Mouse (Mus musculus): ENCODE measurements around the gene Isca2. TPM values are rescaled to one million over a fixed set of nuclear protein-coding genes. Genes with fewer than 3 reads are reported as not detected.
A peak's percentile ranks its signal among the peaks of the same experiment; 100 is the strongest.

Isca2 gene
- polyA plus RNA-seq (2014; fragmentation: Nextera tagmentation; extraction: Ambion mirVana): 162 and 171 TPM in 2 replicates

DNA sequence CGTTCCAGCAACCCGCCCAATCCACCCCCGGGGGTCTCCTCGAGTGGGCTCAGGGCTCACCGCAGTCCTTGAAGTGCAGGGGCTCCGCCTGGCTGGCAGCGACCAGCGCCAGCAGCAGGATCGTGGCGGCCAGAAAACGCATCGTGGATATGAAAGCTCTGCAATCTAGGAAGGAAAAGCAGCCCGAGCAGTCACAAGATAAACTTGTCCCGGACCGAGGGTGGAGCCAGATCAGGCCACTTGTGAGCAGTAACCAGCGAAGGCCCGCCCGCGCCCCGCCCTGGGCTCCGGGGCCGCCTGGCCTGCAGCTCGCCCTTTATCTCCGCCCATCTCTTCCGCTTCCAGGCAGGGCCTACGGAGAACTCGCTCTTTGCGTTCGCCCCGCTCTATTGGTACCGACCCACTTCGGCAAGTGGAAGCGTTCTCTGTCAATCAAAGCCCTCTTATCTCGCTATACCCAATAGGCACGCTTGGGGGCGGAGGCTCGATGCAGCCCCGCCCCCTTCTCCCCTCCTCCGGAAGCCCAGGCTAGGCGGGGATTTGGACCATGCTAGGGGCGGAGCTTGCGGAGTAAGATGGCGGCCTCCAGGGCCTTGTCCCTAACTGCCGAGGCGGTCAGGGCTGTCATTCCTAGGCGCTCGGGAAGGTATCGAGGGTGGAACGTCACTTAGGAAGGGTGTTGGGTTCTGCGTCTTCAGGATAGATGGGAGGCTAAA, at the start of gene Isca2, which contains the start of gene Npc2:
TSS of gene Isca2 (plus strand) at position 526 of the 716 bp plus-strand sequence.
TSS of gene Npc2 (minus strand) at position 427 of the 716 bp plus-strand sequence.
- Histone ChIP-seq H3K9me3 (ENCODE audit: control insufficient read depth, low read length) (no peaks in the 10 kb centered on the region), H3K4me2 (peak within 1 kb of the TSS; percentile 82), H3K4me1 (ENCODE audit: control insufficient read depth, insufficient read depth, low read length) (peaks cover 18% of the 10 kb centered on the region), H3K27ac (ENCODE audit: low read depth, low read length) (peak within 1 kb of the TSS; percentile 84), H3K9ac (ENCODE audit: low read length) (peak within 1 kb of the TSS; percentile 86), H3K27me3 (ENCODE audit: control insufficient read depth, insufficient read depth, low read length) (no peaks in the 10 kb centered on the region), H3K4me3 (ENCODE audit: low read depth, low read length) (peak within 1 kb of the TSS; percentile 77), H3K36me3 (ENCODE audit: control insufficient read depth, insufficient read depth, low read length) (peaks cover 3% of the 10 kb centered on the region; the same call in 1 of the 2 replicates)
- peak; percentile 100 for DNase-seq (ENCODE audit: low spot score, missing footprints)
- WGBS: under 1% methylated on average over 50 of the region's 50 CpGs
- ATAC-seq (ENCODE audit: low FRiP score): peak; percentile 98

DNA sequence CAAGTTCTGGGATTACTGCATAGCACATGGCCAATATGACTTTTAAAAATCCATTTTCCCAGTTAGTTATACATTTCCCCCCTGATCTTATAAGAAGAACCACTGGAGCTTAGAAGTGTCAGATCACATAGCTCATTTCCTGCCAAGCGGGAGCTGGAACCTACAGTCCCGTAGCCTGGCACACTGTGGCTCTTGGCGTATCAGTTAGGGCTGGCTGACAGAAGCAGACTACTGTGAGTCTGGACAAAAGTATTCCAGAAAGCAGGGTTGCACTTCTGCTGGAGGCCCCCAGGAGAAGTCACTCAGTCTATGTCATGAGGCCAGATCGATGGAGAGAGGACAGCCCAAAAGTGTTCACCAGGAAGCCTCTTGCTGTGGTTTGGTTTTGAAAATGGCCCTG, 46.7 kb upstream of the Isca2 start:
- Histone ChIP-seq H3K36me3 (ENCODE audit: control insufficient read depth, insufficient read depth, low read length) (no peaks in the 10 kb centered on the region), H3K27me3 (ENCODE audit: control insufficient read depth, insufficient read depth, low read length) (no peaks in the 10 kb centered on the region), H3K4me1 (ENCODE audit: control insufficient read depth, insufficient read depth, low read length) (no peaks in the 10 kb centered on the region), H3K9ac (ENCODE audit: low read length) (no peak overlapping the region), H3K4me2 (no peak overlapping the region), H3K27ac (ENCODE audit: low read depth, low read length) (no peak overlapping the region), H3K9me3 (ENCODE audit: control insufficient read depth, low read length) (no peaks in the 10 kb centered on the region), H3K4me3 (ENCODE audit: low read depth, low read length) (no peak overlapping the region)
- 88% methylated on average over 4 of the region's 4 CpGs for WGBS
- DNase-seq (ENCODE audit: low spot score, missing footprints) (no peak), ATAC-seq (ENCODE audit: low FRiP score) (no peak)

DNA sequence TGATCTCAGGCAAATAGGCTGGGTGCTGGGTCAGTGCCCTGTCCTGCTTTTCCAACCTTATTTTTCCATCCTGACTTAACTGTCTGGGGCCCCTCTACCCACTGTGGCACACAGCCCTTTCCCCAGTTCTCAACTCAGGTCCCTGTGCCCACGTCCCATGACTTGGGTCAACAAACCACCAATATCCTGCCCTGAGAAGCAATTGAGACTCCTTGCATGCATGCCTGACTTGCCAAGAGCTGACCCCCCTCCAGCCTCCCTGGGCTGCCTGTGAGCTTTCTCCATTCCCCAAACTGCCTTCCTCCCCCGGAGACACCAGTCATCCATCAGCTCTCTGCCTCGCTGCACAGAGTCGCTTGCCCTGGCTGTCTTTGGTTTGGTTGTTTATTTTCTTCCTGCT, 46.1 kb upstream of the Isca2 start:
- no peak overlapping the region for H3K9ac ChIP-seq (ENCODE audit: low read length)
- H3K36me3 ChIP-seq (ENCODE audit: control insufficient read depth, insufficient read depth, low read length): no peaks in the 10 kb centered on the region
- no peak for DNase-seq (ENCODE audit: low spot score, missing footprints)
- H3K4me3 ChIP-seq (ENCODE audit: low read depth, low read length): no peak overlapping the region
- WGBS: 69% methylated on average over 4 of the region's 4 CpGs
- no peak for ATAC-seq (ENCODE audit: low FRiP score)
- H3K4me2 ChIP-seq: no peak overlapping the region
- no peak overlapping the region for H3K27ac ChIP-seq (ENCODE audit: low read depth, low read length)
- no peaks in the 10 kb centered on the region for H3K27me3 ChIP-seq (ENCODE audit: control insufficient read depth, insufficient read depth, low read length)
- no peaks in the 10 kb centered on the region for H3K9me3 ChIP-seq (ENCODE audit: control insufficient read depth, low read length)
- no peaks in the 10 kb centered on the region for H3K4me1 ChIP-seq (ENCODE audit: control insufficient read depth, insufficient read depth, low read length)

DNA sequence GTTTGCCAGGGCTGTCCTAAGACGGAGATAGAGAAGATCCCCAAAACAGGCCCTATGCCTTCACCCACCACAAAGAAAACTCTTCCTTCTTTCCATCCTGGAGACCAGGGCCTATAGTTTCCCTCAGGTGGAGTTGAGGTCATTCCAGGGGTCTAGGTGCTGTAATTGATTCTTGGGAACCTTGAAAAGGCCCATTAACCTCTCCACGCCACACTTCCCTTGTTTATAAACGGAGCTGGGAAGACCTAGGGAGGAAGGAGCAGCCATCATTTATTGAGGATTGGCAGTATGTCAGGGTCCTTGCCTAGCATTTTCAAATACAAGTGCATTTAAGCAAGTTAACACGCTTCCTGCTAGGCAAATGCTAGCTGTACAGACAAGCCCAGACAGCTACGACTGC, 45.6 kb upstream of the Isca2 start:
- ATAC-seq (ENCODE audit: low FRiP score) (no peak), DNase-seq (ENCODE audit: low spot score, missing footprints) (no peak)
- H3K27me3 ChIP-seq (ENCODE audit: control insufficient read depth, insufficient read depth, low read length): no peaks in the 10 kb centered on the region
- H3K4me1 ChIP-seq (ENCODE audit: control insufficient read depth, insufficient read depth, low read length): no peaks in the 10 kb centered on the region
- no peaks in the 10 kb centered on the region for H3K36me3 ChIP-seq (ENCODE audit: control insufficient read depth, insufficient read depth, low read length)
- 84% methylated on average over 5 of the region's 5 CpGs for whole genome bisulfite sequencing
- no peak overlapping the region for H3K4me3 ChIP-seq (ENCODE audit: low read depth, low read length)
- no peak overlapping the region for H3K27ac ChIP-seq (ENCODE audit: low read depth, low read length)
- no peak overlapping the region for H3K9ac ChIP-seq (ENCODE audit: low read length)
- H3K4me2 ChIP-seq: no peak overlapping the region
- no peaks in the 10 kb centered on the region for H3K9me3 ChIP-seq (ENCODE audit: control insufficient read depth, low read length)

DNA sequence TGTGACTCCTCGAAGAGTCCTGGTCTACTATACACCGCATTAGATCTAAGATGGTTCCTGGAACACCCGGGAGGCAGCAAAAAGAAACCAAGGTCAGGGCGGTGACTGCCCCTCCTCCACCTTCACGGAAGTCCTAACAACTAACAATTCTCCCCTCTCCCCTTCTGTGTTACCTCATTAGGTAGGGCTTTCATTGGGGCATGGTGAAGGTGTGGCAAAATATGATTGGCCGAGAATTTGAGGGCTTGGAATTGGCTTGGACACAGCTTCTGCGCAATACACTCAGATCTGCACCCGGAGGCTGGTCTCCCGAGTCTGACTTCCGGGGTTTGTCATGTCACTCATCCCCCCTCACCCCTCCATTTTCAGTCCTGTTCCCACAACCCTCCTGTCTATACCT, 44.6 kb upstream of the Isca2 start:
- WGBS: 94% methylated on average over 10 of the region's 10 CpGs
- Histone ChIP-seq H3K9ac (ENCODE audit: low read length) (no peak overlapping the region), H3K27ac (ENCODE audit: low read depth, low read length) (no peak overlapping the region), H3K4me1 (ENCODE audit: control insufficient read depth, insufficient read depth, low read length) (no peaks in the 10 kb centered on the region), H3K4me2 (no peak overlapping the region), H3K36me3 (ENCODE audit: control insufficient read depth, insufficient read depth, low read length) (no peaks in the 10 kb centered on the region), H3K4me3 (ENCODE audit: low read depth, low read length) (no peak overlapping the region), H3K27me3 (ENCODE audit: control insufficient read depth, insufficient read depth, low read length) (no peaks in the 10 kb centered on the region), H3K9me3 (ENCODE audit: control insufficient read depth, low read length) (no peaks in the 10 kb centered on the region)
- DNase-seq (ENCODE audit: low spot score, missing footprints) (no peak), ATAC-seq (ENCODE audit: low FRiP score) (no peak)

DNA sequence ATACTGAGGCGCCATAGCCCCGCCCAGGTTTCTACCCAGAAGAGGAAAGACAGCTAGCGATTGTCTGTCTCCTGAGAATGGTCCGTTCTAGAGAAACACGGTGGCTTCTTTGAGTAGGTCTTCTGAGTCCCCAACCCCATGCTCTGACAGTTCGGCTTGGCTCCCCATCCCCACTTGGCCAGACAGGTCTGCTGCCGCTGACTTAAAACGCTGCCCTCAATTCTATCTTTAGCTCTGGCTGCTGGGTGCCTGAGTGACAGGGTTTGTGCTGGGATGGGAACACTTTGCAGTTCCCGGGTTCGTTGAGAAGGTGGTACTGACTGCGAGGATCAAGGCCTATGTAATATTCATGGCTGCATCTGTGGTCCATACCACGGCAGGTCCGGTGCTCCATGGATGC, 39.7 kb upstream of the Isca2 start:
- H3K36me3 ChIP-seq (ENCODE audit: control insufficient read depth, insufficient read depth, low read length): no peaks in the 10 kb centered on the region
- H3K9me3 ChIP-seq (ENCODE audit: control insufficient read depth, low read length): no peaks in the 10 kb centered on the region
- DNase-seq (ENCODE audit: low spot score, missing footprints): no peak
- H3K27ac ChIP-seq (ENCODE audit: low read depth, low read length): no peak overlapping the region
- WGBS: 79% methylated on average over 13 of the region's 13 CpGs
- no peaks in the 10 kb centered on the region for H3K4me1 ChIP-seq (ENCODE audit: control insufficient read depth, insufficient read depth, low read length)
- no peaks in the 10 kb centered on the region for H3K27me3 ChIP-seq (ENCODE audit: control insufficient read depth, insufficient read depth, low read length)
- H3K4me2 ChIP-seq: no peak overlapping the region
- ATAC-seq (ENCODE audit: low FRiP score): no peak
- H3K9ac ChIP-seq (ENCODE audit: low read length): no peak overlapping the region
- no peak overlapping the region for H3K4me3 ChIP-seq (ENCODE audit: low read depth, low read length)

DNA sequence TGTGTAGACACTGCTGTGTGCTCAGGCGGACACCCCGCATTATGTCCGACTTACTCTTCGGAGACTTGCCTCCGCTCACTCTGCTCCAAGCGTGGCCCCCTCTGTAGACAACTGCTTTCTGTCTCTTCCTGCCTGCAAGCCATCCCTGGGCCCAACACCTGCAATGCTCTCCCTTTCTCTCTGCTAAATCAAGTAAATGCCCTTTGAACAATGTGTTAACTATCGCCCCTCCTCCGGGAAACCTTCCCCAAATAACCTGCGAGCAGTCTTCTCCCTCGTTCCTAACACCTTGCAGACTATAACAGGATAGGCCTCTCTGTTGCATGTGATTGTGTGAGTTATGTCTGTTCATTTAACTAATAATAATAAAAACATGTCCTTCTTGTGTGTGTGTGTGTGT, 29.6 kb upstream of the Isca2 start:
- Histone ChIP-seq H3K4me3 (ENCODE audit: low read depth, low read length) (no peak overlapping the region), H3K4me1 (ENCODE audit: control insufficient read depth, insufficient read depth, low read length) (no peaks in the 10 kb centered on the region), H3K36me3 (ENCODE audit: control insufficient read depth, insufficient read depth, low read length) (no peaks in the 10 kb centered on the region), H3K4me2 (no peak overlapping the region), H3K27me3 (ENCODE audit: control insufficient read depth, insufficient read depth, low read length) (no peaks in the 10 kb centered on the region), H3K27ac (ENCODE audit: low read depth, low read length) (no peak overlapping the region), H3K9ac (ENCODE audit: low read length) (no peak overlapping the region), H3K9me3 (ENCODE audit: control insufficient read depth, low read length) (no peaks in the 10 kb centered on the region)
- DNase-seq (ENCODE audit: low spot score, missing footprints) (peak; percentile 65), ATAC-seq (ENCODE audit: low FRiP score) (no peak)
- WGBS: 90% methylated on average over 10 of the region's 10 CpGs

DNA sequence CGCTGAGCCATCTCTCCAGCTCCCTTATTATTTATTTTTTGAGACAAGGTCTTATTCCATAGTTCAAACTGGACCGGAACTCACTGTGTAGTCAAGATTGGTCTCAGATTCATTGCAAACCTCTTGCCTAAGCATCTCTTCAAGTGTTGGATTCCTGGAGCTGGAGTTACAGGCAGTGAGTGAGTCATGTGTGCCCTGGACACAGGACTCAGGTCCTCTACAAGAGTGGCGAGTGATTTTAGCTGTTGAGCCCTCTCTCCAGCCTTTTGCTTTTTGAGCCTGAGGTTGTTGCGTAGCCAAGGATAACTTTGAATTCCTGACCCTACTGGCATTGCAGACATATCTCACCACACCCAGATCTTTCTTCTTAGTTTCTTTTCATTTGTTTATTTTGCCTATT, 27.4 kb upstream of the Isca2 start:
- WGBS: 55% methylated on average over 4 of the region's 4 CpGs
- Histone ChIP-seq H3K27ac (ENCODE audit: low read depth, low read length) (no peak overlapping the region), H3K9me3 (ENCODE audit: control insufficient read depth, low read length) (no peaks in the 10 kb centered on the region), H3K4me2 (no peak overlapping the region), H3K9ac (ENCODE audit: low read length) (no peak overlapping the region), H3K4me3 (ENCODE audit: low read depth, low read length) (no peak overlapping the region), H3K36me3 (ENCODE audit: control insufficient read depth, insufficient read depth, low read length) (no peaks in the 10 kb centered on the region), H3K4me1 (ENCODE audit: control insufficient read depth, insufficient read depth, low read length) (no peaks in the 10 kb centered on the region), H3K27me3 (ENCODE audit: control insufficient read depth, insufficient read depth, low read length) (no peaks in the 10 kb centered on the region)
- DNase-seq (ENCODE audit: low spot score, missing footprints) (peak; percentile 75), ATAC-seq (ENCODE audit: low FRiP score) (no peak)

DNA sequence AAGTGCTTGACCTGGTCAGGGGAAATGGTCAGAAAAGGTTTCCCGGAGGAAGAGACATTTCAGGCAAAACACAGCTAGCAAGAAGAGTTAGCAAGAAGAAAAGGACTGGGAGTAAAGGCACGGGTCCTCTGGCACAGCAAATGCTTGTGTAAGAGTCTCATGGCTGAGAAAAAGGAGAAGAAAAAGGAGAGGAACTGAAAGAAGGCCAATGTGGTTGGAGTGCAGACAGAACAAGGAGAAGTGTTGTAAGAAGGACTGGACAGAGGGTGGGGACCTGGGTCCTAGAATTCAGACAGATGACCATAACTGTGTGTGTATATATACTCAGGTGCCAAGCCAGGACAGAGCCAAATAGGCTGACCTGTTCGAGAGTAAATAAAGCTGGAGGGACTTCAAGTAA, 24.9 kb upstream of the Isca2 start:
- peaks cover 17% of the 10 kb centered on the region for H3K4me1 ChIP-seq (ENCODE audit: control insufficient read depth, insufficient read depth, low read length)
- ATAC-seq (ENCODE audit: low FRiP score) (no peak), DNase-seq (ENCODE audit: low spot score, missing footprints) (peak; percentile 54)
- H3K9ac ChIP-seq (ENCODE audit: low read length): no peak overlapping the region
- H3K27ac ChIP-seq (ENCODE audit: low read depth, low read length): no peak overlapping the region
- 84% methylated on average over 3 of the region's 3 CpGs for WGBS
- H3K4me2 ChIP-seq: no peak overlapping the region
- no peaks in the 10 kb centered on the region for H3K27me3 ChIP-seq (ENCODE audit: control insufficient read depth, insufficient read depth, low read length)
- no peaks in the 10 kb centered on the region for H3K36me3 ChIP-seq (ENCODE audit: control insufficient read depth, insufficient read depth, low read length)
- no peaks in the 10 kb centered on the region for H3K9me3 ChIP-seq (ENCODE audit: control insufficient read depth, low read length)
- H3K4me3 ChIP-seq (ENCODE audit: low read depth, low read length): no peak overlapping the region

Measured in midbrain, embryonic 11.5 days (tissue).